Mouse (Mus musculus) heart, postnatal 4 days (tissue): Measurements from ENCODE around the gene Mrc1. TPM values are rescaled to one million over a fixed set of nuclear protein-coding genes. Genes with fewer than 3 reads are reported as not detected.
A peak's percentile ranks its signal among the peaks of the same experiment; 100 is the strongest.
"Not testable (repeated sequence)": the region's sequence is repeated elsewhere in the genome, so short reads cannot be mapped to it uniquely, and the experiment has no call there.

Experiments used
- DNase-seq: peaks from one replicate; pipeline ENCODE4 v3.0.0; 2021
- total RNA-seq, 2 experiments: library from RNA; stranded (reverse); gene quantifications; 2 replicates each; pipeline ENCODE4 v1.2.3; 2021

The Mrc1 gene
- 10 to 100 TPM in 1 of 2 experiments, 1 to 10 TPM in 1; 9.0 to 11.1 TPM for total RNA-seq

- no peak for DNase-seq
Measured at GRCm38 (mm10) chr2:14229149-14229548, at the start of gene Mrc1. Mrc1 (plus strand) TSS chr2:14229392.

- DNase-seq: no peak
Measured at GRCm38 (mm10) chr2:14184375-14184774, 44.8 kb upstream of the Mrc1 start.

- DNase-seq: no peak
Measured at GRCm38 (mm10) chr2:14190684-14191083, 38.5 kb upstream of the Mrc1 start.

GRCm38 (mm10) chr2:14191601-14192000 lies 37.6 kb upstream of the Mrc1 start:
- DNase-seq: no peak

- DNase-seq: no peak
Measured at GRCm38 (mm10) chr2:14192046-14192445, 37.1 kb upstream of the Mrc1 start.

GRCm38 (mm10) chr2:14198325-14198903 lies 30.8 kb upstream of the Mrc1 start:
- DNase-seq: not testable (repeated sequence)

- peak; percentile 32 for DNase-seq
Measured at GRCm38 (mm10) chr2:14199621-14200020, 29.6 kb upstream of the Mrc1 start.

GRCm38 (mm10) chr2:14200879-14201445 lies 28.2 kb upstream of the Mrc1 start:
- not testable (repeated sequence) for DNase-seq

- no peak for DNase-seq
Measured at GRCm38 (mm10) chr2:14204308-14204707, 24.9 kb upstream of the Mrc1 start.

- no peak for DNase-seq
Measured at GRCm38 (mm10) chr2:14206798-14207197, 22.4 kb upstream of the Mrc1 start.

GRCm38 (mm10) chr2:14210731-14211130 lies 18.5 kb upstream of the Mrc1 start:
- DNase-seq: no peak

- no peak for DNase-seq
Measured at GRCm38 (mm10) chr2:14211606-14212005, 17.6 kb upstream of the Mrc1 start.

GRCm38 (mm10) chr2:14214764-14215163 lies 14.4 kb upstream of the Mrc1 start:
- DNase-seq: no peak

GRCm38 (mm10) chr2:14216653-14217052 lies 12.5 kb upstream of the Mrc1 start:
- no peak for DNase-seq

GRCm38 (mm10) chr2:14218126-14218525 lies 11.1 kb upstream of the Mrc1 start:
- DNase-seq: no peak

GRCm38 (mm10) chr2:14224387-14224786 lies 4.8 kb upstream of the Mrc1 start:
- DNase-seq: no peak

- DNase-seq: no peak
Measured at GRCm38 (mm10) chr2:14228495-14228894, 697 bp upstream of the Mrc1 start.

- no peak for DNase-seq
Measured at GRCm38 (mm10) chr2:14229979-14230378, 787 bp downstream of the Mrc1 start.

- no peak for DNase-seq
Measured at GRCm38 (mm10) chr2:14232897-14233296, 3.7 kb downstream of the Mrc1 start.

GRCm38 (mm10) chr2:14233983-14234382 lies 4.8 kb downstream of the Mrc1 start:
- no peak for DNase-seq

GRCm38 (mm10) chr2:14235319-14235718 lies 6.1 kb downstream of the Mrc1 start:
- no peak for DNase-seq

- no peak for DNase-seq
Measured at GRCm38 (mm10) chr2:14236920-14237319, 7.7 kb downstream of the Mrc1 start.

GRCm38 (mm10) chr2:14237723-14238122 lies 8.5 kb downstream of the Mrc1 start:
- DNase-seq: no peak

GRCm38 (mm10) chr2:14239151-14239550 lies 10.0 kb downstream of the Mrc1 start:
- DNase-seq: no peak

GRCm38 (mm10) chr2:14244157-14244556 lies 15.0 kb downstream of the Mrc1 start:
- DNase-seq: no peak
